Mouse (Mus musculus) heart, embryonic 13.5 days (tissue): Measurements from ENCODE around the gene Golt1a. TPM values are rescaled to one million over a fixed set of nuclear protein-coding genes. Genes with fewer than 3 reads are reported as not detected.

Experiments
- ATAC-seq: fragments of 200-750 bp; cut with Nextera tagmentation; 2 replicates; pipeline ENCODE4 v1.8.0; 2017; ENCODE audit warnings: moderate TSS enrichment; ENCODE audit not compliant: insufficient number of reproducible peaks, low FRiP score, low TSS enrichment; ENCODE audit errors: extremely low read depth
- H3K27ac ChIP-seq: fragments of 300-500 bp; sonication (generic); replicated peaks from 2 replicates; pipeline ENCODE4 v1.5.1; 2015; ENCODE audit warnings: moderate library complexity, mild to moderate bottlenecking, inconsistent platforms
- H3K27me3 ChIP-seq: fragments of 300-500 bp; sonication (generic); replicated peaks from 2 replicates; pipeline ENCODE4 v1.6.1; 2015; ENCODE audit warnings: mild to moderate bottlenecking, inconsistent platforms
- H3K36me3 ChIP-seq: fragments of 300-500 bp; sonication (generic); 2 replicates; pipeline ENCODE4 v1.6.1; 2015; ENCODE audit warnings: mild to moderate bottlenecking, inconsistent platforms
- H3K4me1 ChIP-seq: fragments of 300-500 bp; sonication (generic); 2 replicates; pipeline ENCODE4 v1.6.1; 2015; ENCODE audit warnings: inconsistent platforms
- H3K4me2 ChIP-seq: fragments of 300-500 bp; sonication (generic); 2 replicates; pipeline ENCODE4 v1.6.1; 2015; ENCODE audit warnings: inconsistent platforms, mild to moderate bottlenecking, moderate library complexity
- H3K4me3 ChIP-seq: fragments of 300-500 bp; sonication (generic); 2 replicates; pipeline ENCODE4 v1.5.1; 2015; ENCODE audit warnings: moderate library complexity, mild to moderate bottlenecking, inconsistent platforms
- H3K9ac ChIP-seq: fragments of 300-500 bp; sonication (generic); 2 replicates; pipeline ENCODE4 v1.6.1; 2015; ENCODE audit warnings: inconsistent platforms, mild to moderate bottlenecking, moderate library complexity
- H3K9me3 ChIP-seq: fragments of 300-500 bp; sonication (generic); 2 replicates; pipeline ENCODE4 v1.6.1; 2016; ENCODE audit warnings: inconsistent platforms
- WGBS: fragments of 180-500 bp; shearing (Covaris S2); methylation state at CpG from one replicate; pipeline ENCODE4 v1.1.7; 2015; ENCODE audit warnings: mixed read lengths; 5-methylcytosine and 5-hydroxymethylcytosine counted together
- polyA plus RNA-seq: library from polyadenylated mRNA; unstranded; fragments of >200 nt; fragmentation: Nextera tagmentation; extraction: Ambion mirVana; gene quantifications from 2 replicates; pipeline ENCODE4 v1.2.1, GENCODE M21; 2015

Golt1a gene
- polyA plus RNA-seq, 1 experiment from 2014 or later: 0.13 TPM

DNA sequence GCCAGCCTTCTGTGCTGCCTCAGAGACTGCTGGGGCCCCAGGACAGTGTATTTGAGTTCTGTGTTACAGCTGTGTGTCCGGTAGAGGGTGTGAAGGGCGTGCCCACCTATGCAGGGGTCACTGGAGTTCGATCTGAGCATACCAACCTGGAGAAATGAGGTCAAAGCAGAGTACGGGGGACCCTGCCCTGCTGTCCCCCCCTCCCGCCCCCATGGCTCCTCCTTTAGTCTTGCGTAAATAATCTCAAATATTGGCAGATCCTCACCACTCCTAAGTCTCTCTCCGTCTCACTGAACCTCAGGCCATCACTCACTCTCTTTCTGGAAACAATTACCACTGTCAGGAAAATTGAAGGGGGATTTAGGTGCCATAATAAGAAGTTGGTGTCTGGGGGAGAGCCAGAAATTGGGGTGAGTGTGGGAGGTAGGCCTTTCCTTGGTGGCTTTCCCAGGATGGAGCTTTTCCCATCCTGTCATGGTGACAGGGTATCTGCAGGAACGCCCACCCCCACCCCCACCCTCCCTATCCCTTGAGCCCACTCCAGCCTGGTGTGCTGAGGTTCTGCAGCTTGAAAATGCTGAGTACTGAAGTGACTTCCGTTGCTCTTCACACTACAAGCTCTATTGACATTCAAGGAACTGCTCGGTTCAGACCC, 57.5 kb downstream of the Golt1a start:
- WGBS: 48% methylated on average over 10 of the region's 10 CpGs
- no peak overlapping the region for H3K27ac ChIP-seq

DNA sequence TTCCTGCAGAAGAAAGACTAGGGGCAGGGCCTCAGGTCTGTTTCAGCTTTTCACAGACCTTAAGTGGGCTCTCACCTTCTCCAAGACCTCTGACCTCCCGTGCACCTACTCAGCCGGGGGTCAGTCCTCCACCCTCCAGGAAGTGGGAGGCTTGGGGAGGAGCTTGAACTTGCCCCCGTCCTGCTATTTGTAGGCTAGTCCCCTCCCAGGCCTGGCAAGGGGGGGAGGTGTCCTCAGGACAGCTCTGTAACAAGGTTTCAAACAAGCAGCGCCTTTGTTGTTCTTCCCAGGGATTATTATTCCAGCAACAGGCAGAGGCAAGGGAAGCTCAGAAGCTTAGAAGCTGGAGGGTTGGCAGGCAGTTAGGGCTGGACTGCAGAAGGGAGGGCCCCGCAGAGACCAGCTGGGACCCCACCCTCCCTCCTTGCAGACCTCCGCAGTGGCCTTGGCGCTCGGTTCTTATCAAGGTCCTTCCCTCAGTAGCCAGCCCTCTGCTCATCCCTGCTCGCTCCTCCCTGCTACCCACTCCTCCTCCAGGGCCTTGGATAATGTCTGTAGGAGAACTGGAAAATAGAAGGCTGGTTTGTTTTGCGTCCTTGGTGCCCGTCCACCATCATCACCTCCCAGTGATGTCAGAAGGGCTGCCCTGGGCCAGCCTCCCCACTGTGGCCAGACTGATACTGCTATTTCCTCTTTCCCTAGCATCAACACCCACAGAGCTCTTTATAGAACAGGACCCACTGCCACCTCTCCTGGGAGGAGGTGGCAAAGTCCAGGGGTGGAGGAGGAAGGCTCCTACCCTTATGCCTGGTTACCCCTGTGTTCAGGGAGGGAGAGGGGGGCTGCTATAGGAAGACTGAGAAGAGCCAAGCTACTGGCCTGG, 58.2 kb downstream of the Golt1a start:
- H3K9me3 ChIP-seq: no peaks in the 10 kb centered on the region
- H3K36me3 ChIP-seq: no peaks in the 10 kb centered on the region
- ATAC-seq: no peak
- WGBS: 9% methylated on average over 11 of the region's 11 CpGs
- peak overlapping the region; percentile 53; the same call in 1 of the 2 replicates for H3K27ac ChIP-seq
- H3K9ac ChIP-seq: peak overlapping the region; percentile 24; the same call in 1 of the 2 replicates
- peaks cover 44% of the 10 kb centered on the region for H3K4me1 ChIP-seq
- H3K4me2 ChIP-seq: peak overlapping the region; percentile 25
- no peak overlapping the region for H3K4me3 ChIP-seq
- H3K27me3 ChIP-seq: peaks cover 37% of the 10 kb centered on the region

More for the DNA sequence above, 57.5 kb downstream of the Golt1a start:
- Histone ChIP-seq H3K9me3 (no peaks in the 10 kb centered on the region), H3K4me2 (no peak overlapping the region), H3K9ac (no peak overlapping the region), H3K36me3 (no peaks in the 10 kb centered on the region), H3K4me1 (peaks cover 40% of the 10 kb centered on the region), H3K27me3 (peaks cover 44% of the 10 kb centered on the region), H3K4me3 (no peak overlapping the region)
- no peak for ATAC-seq

DNA sequence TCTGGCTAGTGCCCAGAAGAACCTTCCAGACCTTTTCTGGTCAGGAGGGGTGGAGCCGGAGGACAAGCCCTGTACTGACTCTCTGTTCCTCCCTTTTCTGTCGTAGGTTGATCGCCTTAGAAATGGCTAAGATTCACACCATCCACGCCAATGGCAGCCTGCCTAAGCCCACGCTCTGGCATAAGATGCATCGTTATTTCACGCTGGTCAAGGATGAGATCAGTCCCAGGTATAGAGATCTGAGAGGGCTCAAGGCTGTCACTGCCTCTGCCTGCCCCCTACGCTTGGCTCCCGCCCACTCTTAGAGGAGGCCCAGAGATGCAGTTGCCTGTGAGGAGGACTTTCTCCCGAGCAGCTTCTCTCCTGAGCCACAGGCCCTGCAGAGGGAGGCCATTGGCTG, 59.0 kb downstream of the Golt1a start:
- Histone ChIP-seq H3K9ac (no peak overlapping the region; the same call in 1 of the 2 replicates), H3K9me3 (no peaks in the 10 kb centered on the region), H3K27ac (no peak overlapping the region), H3K36me3 (no peaks in the 10 kb centered on the region), H3K27me3 (peaks cover 33% of the 10 kb centered on the region), H3K4me1 (peaks cover 39% of the 10 kb centered on the region), H3K4me3 (no peak overlapping the region), H3K4me2 (no peak overlapping the region)
- no peak for ATAC-seq
- 56% methylated on average over 10 of the region's 10 CpGs for WGBS

DNA sequence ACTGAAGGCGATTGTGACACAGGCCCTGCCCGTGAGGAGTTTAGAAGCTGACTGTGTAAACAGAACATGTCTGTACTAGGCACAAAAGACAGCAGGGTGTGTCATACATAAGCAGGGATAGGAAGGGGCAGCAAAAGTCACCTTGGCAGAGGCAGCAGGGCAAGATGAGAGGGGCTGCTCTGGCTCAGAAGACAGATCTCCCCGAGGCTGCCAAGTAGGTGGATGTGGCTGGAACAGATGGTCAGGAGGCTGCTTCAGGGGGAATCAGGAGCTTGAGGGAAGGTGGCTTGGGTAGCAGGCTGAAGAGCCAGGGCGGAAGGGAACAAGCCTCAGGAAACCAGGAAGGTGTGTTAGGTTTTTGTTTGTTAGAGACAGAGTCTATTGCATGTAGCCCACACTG, 60.8 kb downstream of the Golt1a start:
- no peaks in the 10 kb centered on the region for H3K36me3 ChIP-seq
- peaks cover 15% of the 10 kb centered on the region for H3K27me3 ChIP-seq
- H3K4me3 ChIP-seq: no peak overlapping the region
- no peak for ATAC-seq
- WGBS: 63% methylated on average over 4 of the region's 4 CpGs
- no peaks in the 10 kb centered on the region for H3K9me3 ChIP-seq
- no peak overlapping the region for H3K4me2 ChIP-seq
- H3K9ac ChIP-seq: no peak overlapping the region
- H3K4me1 ChIP-seq: peaks cover 23% of the 10 kb centered on the region
- no peak overlapping the region for H3K27ac ChIP-seq

DNA sequence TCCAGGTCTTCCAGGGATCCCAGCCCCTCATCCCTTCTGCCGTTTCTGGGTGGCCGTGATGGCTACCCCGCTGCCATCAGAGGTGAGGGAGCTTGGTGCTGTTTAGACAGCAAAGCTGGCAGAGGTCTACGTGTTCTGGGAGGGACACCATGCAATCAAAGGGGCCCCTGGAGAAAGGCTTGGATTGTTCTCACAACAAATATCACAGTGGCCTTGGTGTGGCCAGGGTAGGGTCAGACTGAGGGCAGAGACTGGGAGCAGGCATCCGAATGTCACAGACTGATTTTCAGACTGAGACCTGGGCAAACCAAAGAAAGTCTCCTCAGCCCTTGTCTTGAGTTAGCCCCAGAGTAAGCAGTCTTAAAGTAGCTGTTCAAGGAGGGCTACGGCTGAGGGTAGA, 61.8 kb downstream of the Golt1a start:
- ATAC-seq: no peak
- no peak overlapping the region for H3K9ac ChIP-seq
- H3K27ac ChIP-seq: no peak overlapping the region
- peaks cover 8% of the 10 kb centered on the region for H3K27me3 ChIP-seq
- no peak overlapping the region for H3K4me2 ChIP-seq
- no peaks in the 10 kb centered on the region for H3K36me3 ChIP-seq
- no peaks in the 10 kb centered on the region for H3K9me3 ChIP-seq
- H3K4me1 ChIP-seq: peaks cover 20% of the 10 kb centered on the region
- no peak overlapping the region for H3K4me3 ChIP-seq
- WGBS: 71% methylated on average over 6 of the region's 6 CpGs

DNA sequence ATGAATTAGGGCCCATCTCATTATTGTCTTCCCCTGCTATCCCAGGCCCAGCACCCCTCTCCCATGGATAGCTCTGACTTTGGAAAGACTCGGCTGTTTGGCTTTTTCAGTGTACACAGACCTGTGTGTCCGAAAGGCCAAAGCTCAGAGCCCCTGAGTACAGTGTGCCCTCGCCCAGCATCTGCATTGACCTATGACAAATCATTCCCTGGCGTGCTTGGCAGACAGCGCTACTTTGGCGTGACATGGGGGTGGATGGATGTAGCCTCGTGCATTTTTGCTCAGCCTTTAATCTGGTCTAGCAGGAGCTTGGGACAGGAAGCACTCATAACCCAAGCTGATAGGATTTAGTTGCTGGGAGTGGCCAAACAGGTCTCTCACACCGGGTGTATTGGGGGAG, 62.5 kb downstream of the Golt1a start:
- Histone ChIP-seq H3K27me3 (0 out of 2 replicates have a peak, but pooled peaks cover 3% of the 10 kb centered on the region), H3K4me1 (peaks cover 20% of the 10 kb centered on the region), H3K9me3 (no peaks in the 10 kb centered on the region), H3K27ac (no peak overlapping the region), H3K9ac (no peak overlapping the region), H3K4me2 (no peak overlapping the region), H3K36me3 (no peaks in the 10 kb centered on the region), H3K4me3 (no peak overlapping the region)
- WGBS: 58% methylated on average over 8 of the region's 8 CpGs
- no peak for ATAC-seq

Other genes starting within 250 kb of the Golt1a start
- 24.2 and 24.8 TPM in 2 replicates for gene Ppp1r15b, start 178.7 kb upstream of the Golt1a start, polyA plus RNA-seq
- 10.6 and 10.7 TPM in 2 replicates for gene Plekha6, start 145.6 kb upstream of the Golt1a start, polyA plus RNA-seq
- 0.60 TPM in 1 of 2 replicates, not detected in the other for gene Kiss1, start 12.1 kb downstream of the Golt1a start, polyA plus RNA-seq
- 0.39 TPM in 1 of 2 replicates, not detected in the other for gene Ren1, start 40.7 kb downstream of the Golt1a start, polyA plus RNA-seq
- 1.5 and 1.6 TPM in 2 replicates for gene Etnk2, start 53.8 kb downstream of the Golt1a start, polyA plus RNA-seq
- gene Sox13, start 114.6 kb downstream of the Golt1a start, polyA plus RNA-seq: 4.3 and 4.9 TPM in 2 replicates